Mouse (Mus musculus) adrenal gland, postnatal 4 days (tissue): ENCODE measurements around the gene Fgfrl1. TPM values are rescaled to one million over a fixed set of nuclear protein-coding genes. Genes with fewer than 3 reads are reported as not detected.

Experiments used
- DNase-seq, 2 experiments: peaks; one replicate each; pipeline ENCODE4 v3.0.0; 2021 to 2022; ENCODE audit warnings: low spot score in 2 of 2, mixed read lengths in 2 of 2
- long read RNA-seq, 2 experiments: library from polyadenylated mRNA; stranded (forward); transcript quantifications; one replicate each; pipeline ENCODE4 v2.0.0; 2021
- total RNA-seq, 2 experiments: library from RNA; stranded (reverse); gene quantifications; 2 replicates each; pipeline ENCODE4 v1.2.3; 2021

Fgfrl1 gene
- total RNA-seq: 10 to 100 TPM; 42.7 to 49.6 TPM
- long read RNA-seq, experiment 1, transcript Fgfrl1-201 (7 exons, 2,329 nt): major isoform, 23 of 38 reads
- long read RNA-seq, experiment 1, partial matches to known transcripts: 7 of 38 reads
- long read RNA-seq, experiment 1, other reads (novel, unspliced or antisense): 5 of 38 reads
- long read RNA-seq, experiment 2, transcript Fgfrl1-201 (7 exons, 2,329 nt): major isoform, 27 of 53 reads
- long read RNA-seq, experiment 2, partial matches to known transcripts: 6 of 53 reads
- long read RNA-seq, experiment 2, other reads (novel, unspliced or antisense): 19 of 53 reads

GRCm38 (mm10) chr5:108692271-108692670, at the start of gene Fgfrl1:
Gene Fgfrl1, plus strand, starts transcription at chr5:108692382.
- peak in 1 of 2 experiments; percentile 57 for DNase-seq

- no peak for DNase-seq
Observed at GRCm38 (mm10) chr5:108643674-108644073, 48.5 kb upstream of the Fgfrl1 start.

GRCm38 (mm10) chr5:108645651-108646342, 46.4 kb upstream of the Fgfrl1 start:
- DNase-seq: no peak

DNA sequence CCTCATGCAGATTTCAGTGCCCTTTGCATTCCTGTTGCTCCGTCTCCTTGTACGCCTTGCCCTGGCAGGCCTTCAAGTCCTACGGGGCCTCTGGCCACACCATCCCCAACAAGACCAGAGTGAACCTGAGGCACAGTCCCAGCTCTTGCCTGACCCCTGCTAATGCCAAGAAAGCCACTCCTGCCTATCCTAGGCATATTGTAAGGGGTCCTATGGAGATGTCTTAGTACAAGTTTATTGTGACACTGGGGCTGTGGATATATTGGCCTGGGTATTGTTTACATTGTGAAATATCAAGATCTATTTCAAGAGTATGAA, 45.9 kb upstream of the Fgfrl1 start:
- DNase-seq: no peak

- DNase-seq: no peak
Observed at GRCm38 (mm10) chr5:108647311-108647710, 44.9 kb upstream of the Fgfrl1 start.

- DNase-seq: no peak
Observed at GRCm38 (mm10) chr5:108647820-108648465, 44.2 kb upstream of the Fgfrl1 start.

GRCm38 (mm10) chr5:108648937-108649576, 43.1 kb upstream of the Fgfrl1 start:
- no peak for DNase-seq

- DNase-seq: no peak
Observed at GRCm38 (mm10) chr5:108650341-108650740, 41.8 kb upstream of the Fgfrl1 start.

DNA sequence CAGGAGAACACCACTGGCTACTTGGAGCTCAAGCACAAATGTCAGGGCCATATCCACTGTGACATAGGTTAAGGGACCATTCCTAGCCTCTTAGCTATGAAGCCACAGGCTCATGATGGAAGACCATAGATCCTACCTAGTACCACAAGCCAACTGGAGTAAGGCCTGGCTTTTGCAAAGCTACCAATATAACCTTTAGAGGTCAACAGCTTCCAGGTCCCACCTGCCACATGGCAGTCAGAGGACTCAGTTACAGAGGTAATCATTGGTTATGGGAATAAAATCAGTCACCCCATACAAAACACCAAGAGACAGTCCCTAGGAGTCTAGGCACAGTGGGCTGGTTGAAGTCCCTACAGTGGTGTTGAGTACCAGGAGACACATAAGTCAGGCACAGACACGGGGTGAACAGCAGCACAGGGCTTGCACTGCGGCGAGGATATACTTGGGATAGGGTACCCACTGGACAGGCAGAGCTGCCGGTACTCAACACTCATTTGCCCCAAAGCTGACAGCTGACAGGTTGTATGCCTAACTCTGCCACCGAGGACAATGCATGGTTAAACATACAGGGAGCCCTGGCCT, 41.0 kb upstream of the Fgfrl1 start:
- DNase-seq: no peak

DNA sequence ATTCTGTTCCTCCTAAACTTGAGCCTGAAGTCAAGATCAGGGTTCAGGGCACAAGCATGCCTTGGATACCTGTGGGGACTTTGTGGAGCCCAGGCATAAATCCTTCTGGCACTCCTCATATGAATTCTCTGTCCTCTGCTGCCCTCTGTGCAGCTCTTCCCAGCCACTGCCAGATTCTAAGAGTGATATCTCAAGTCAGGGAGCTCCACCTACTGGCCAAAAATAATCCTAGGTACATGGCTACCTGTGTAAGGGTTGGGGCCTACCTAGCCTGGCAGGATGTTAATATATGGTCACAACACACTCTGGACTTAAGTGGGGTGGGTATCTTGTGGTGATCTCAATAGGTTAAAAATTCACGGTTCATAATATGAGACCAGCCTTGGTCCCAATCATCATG, 40.4 kb upstream of the Fgfrl1 start:
- DNase-seq: no peak

- DNase-seq: no peak
Observed at GRCm38 (mm10) chr5:108653341-108653740, 38.8 kb upstream of the Fgfrl1 start.

GRCm38 (mm10) chr5:108654444-108654990, 37.7 kb upstream of the Fgfrl1 start:
- DNase-seq: no peak

- no peak for DNase-seq
Observed at GRCm38 (mm10) chr5:108655381-108655780, 36.8 kb upstream of the Fgfrl1 start.

GRCm38 (mm10) chr5:108655891-108656650, 36.1 kb upstream of the Fgfrl1 start:
- DNase-seq: no peak

DNA sequence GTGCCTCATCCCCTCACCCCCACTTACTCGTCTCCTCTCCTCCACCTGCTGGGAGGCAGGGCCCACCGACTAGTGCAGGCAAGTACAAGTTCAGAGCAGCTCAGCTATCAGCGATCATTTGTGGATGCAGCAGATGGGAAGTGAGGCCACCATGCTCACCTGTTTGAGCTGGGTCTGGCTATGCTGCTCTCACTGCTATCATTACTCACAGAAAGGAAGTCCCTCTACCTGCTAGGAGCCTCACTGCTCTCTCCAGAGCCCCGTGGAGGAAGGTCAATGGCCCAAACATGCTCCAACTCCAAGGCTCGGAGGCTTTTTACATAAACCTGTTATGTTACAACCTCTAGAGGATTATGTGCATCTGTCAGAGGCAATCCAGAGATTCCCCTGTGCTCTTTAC, 34.8 kb upstream of the Fgfrl1 start:
- no peak for DNase-seq

DNA sequence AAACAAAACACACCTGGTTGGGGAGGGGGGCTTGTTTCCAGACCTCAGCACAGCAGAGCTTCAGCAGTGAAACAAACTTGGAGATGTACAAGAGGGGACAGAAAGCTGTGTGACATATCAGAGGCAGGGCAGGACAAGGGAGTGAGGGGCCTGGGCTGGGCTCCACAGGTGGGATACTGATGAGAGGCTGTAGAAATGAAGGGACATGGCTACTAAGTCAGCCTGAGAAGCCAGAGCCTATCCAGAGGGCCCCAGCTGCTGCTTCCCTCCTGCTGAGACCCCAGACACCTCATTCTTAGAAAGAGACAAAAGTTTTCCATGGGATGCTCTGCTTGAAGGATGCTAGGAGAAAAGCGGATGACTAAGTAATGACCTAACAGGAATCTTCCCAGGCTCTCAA, 33.6 kb upstream of the Fgfrl1 start:
- no peak for DNase-seq

- no peak for DNase-seq
Observed at GRCm38 (mm10) chr5:108659698-108660631, 32.2 kb upstream of the Fgfrl1 start, which contains the start of gene Idua. Gene Idua, plus strand, starts transcription at chr5:108660331.

DNA sequence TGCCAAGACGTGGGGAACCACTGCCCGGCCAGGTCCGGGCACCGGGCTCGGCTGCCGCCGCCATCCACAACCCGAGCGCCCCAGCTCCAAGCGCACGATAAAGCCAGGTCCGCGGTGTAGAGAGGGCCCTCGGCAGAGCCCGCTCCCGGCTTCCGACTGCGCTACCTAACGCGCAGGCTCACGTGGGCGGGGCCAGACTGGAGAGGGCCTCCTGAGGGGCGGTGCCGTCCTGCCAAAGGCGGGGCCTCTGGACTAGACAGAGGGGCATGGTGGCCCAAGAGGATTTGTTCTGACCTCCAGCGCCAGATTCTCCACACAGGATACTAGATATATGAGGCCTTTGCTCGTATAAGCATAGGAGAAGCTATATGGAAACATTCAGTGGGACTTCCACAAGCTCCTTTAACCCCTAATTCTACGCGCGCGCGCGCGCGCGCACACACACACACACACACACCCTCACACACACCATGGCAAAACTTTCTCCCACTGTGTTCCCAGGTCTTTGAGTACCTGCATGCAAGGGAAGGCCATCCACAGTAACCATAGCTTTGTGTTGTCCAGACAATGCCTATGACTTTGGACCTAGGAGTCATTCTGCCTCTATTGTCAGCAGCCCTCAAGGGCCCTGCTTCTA, 31.4 kb upstream of the Fgfrl1 start:
- peak; percentile 77 to 84 for DNase-seq

DNA sequence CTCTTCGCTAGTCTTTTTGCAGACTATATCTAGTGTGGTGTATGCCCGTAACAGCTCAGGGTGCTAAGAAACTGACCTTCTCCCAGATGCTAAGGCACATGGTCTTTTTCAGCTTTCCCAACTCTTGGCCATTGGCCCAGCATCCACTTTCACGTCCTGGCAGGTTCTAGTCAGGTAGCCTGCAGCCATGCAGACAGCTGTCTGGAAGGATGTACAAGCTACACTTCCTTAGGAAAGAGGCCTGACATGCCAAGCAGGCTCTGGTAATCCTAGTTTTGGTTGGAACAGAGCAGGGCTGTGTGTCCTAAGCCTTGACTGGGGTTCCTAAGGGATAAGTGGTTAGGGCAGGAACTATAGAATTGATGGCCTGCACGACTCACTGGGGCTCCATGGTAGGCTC, 29.4 kb upstream of the Fgfrl1 start:
- no peak for DNase-seq
